Comparison of ENCODE assay signal across 24 mouse cellular contexts in genomic region chr11:33039854-33040792, GRCm38 (mm10).
"Had no signal": no experiment of that assay in that cellular context is flagged by ENCODE, and none has a peak within 500 bp of the region (broad histone marks: within the 10 kb centered on the region; RNA-seq: fewer than 3 reads in every experiment).

No protein-coding gene starts in this region.

- DNase-seq: kidney, adult 2 months; kidney, postnatal 25 days; layer of hippocampus, postnatal 36 days; left cerebral cortex, postnatal 4 days; liver; lung, adult 2 months; lung, postnatal 14 days; lung, postnatal 4 days; right cerebral cortex, adult 18-20 months; right cerebral cortex, postnatal 14 days; right cerebral cortex, postnatal 4 days; thymus, adult 2 months; thymus, postnatal 14 days; thymus, postnatal 4 days had no signal

- H3K9ac ChIP-seq: liver, embryonic 12.5 days; liver, embryonic 15.5 days; midbrain, embryonic 12.5 days; neural tube, embryonic 13.5 days had no signal

- H3K4me1 ChIP-seq: liver, embryonic 12.5 days; liver, embryonic 15.5 days; midbrain, embryonic 12.5 days; neural tube, embryonic 13.5 days had no signal

- H3K27ac ChIP-seq: kidney, postnatal 0 days; left cerebral cortex, adult 2 months; liver, embryonic 12.5 days; liver, embryonic 15.5 days; midbrain, embryonic 12.5 days; neural tube, embryonic 13.5 days; stomach, postnatal 0 days had no signal

- H3K27me3 ChIP-seq: liver, embryonic 12.5 days; liver, embryonic 15.5 days; midbrain, embryonic 12.5 days; neural tube, embryonic 13.5 days had no signal

- ATAC-seq: intestine, postnatal 0 days; liver, embryonic 12.5 days; midbrain, embryonic 16.5 days had no signal

- H3K4me3 ChIP-seq: left cerebral cortex, adult 2 months; liver, embryonic 12.5 days; liver, embryonic 15.5 days; midbrain, embryonic 12.5 days; myocyte; neural tube, embryonic 13.5 days had no signal

- H3K4me2 ChIP-seq: liver, embryonic 12.5 days; liver, embryonic 15.5 days; midbrain, embryonic 12.5 days; neural tube, embryonic 13.5 days had no signal

- H3K9me3 ChIP-seq: liver, embryonic 12.5 days; liver, embryonic 15.5 days; midbrain, embryonic 12.5 days; neural tube, embryonic 13.5 days had no signal

- H3K36me3 ChIP-seq: liver, embryonic 12.5 days; liver, embryonic 15.5 days; midbrain, embryonic 12.5 days; neural tube, embryonic 13.5 days had no signal
